Mouse (Mus musculus): ENCODE results near the gene Pvr.

Gene Pvr

GRCm38 (mm10) chr7:19871137-19871621, 49.8 kb downstream of the Pvr start:
- no peak for DNase-seq

DNA sequence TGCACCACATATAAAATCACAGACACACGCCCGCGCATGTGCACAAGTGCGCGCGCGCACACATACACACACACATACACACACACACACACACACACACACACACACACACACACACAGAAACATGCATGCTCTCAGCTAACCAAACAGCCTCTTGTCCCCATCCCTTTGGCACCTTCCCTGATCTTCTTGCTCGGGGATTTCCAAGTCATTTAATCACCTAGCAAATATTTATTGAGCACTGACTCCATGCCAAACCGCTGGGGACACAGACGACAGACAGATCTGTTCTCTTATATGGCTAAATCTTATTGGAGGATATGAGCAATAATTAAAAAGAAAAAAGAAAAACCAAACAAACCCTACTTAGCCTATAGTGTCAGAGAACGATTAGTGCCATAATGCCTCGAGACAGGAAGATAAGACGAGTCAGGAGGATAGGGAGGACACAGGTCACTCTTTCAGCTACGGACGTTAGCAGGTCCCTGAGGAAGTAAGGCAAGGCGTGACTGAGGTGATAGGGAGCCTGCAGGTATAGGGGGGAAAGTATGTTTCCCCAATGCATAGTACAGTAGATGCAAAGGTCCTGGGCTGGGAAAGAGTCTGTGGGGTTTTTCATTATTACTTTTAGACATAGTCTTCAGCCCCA, 53.1 kb downstream of the Pvr start:
- no peak for DNase-seq

DNA sequence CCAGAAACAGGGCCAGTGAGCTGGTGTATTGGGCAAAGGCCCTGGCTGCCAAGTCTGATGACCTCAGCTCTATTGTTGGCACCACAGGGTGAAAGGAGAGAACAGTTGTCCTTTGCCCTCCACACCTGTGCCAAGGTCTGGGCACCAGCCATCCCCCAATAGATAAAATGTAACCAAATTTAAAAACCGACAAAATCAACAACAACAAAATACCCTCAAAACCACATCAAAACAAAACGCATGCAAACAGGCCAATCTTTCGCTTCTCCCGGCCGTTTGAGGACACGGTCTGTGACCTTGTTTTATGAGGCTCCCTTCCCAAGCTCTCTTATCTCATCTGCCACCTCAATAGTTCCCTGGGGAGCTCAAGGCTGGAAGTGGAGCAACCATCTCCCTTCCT, 54.5 kb downstream of the Pvr start:
- no peak for DNase-seq

DNA sequence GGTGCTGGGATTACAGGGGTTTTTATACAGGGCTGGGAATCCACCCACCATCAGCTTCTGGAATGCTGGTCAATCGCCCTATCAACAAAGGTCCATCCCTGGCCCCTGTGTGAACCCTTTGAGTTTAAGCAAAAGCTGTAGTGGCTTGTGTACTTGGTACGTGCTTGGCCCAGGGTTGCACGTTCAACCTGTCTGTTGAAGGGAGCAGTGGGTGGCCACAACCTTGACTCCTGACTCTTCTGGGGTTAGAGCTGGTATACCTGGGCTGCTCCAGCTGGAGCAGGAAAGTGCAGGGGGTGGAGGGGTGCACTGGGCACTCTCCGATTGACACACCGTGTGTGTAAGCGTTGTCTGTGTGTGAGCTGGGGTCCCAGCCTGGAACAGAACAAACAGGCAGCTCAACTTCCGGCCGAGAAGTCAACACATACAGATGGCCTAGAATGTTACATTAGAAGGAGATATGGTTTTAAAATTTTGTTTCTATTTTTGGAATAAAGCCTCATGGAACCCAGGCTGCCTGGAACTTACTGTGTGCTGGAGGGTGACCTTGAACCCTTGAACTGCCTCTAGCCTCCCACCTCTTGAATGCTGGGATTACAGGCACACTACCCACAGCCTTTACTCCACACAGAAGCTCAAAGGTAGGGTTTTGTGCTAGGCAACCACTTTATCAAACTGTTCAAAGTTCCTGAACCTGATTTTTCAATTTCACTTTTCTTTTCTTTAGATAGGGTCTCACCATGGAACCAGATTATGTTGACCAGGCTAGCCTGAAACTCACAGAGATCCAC, 55.5 kb downstream of the Pvr start:
- no peak for DNase-seq

- DNase-seq: no peak
These were observed 56.7 kb downstream of the Pvr start for GRCm38 (mm10) chr7:19864241-19864640.

GRCm38 (mm10) chr7:19861199-19861598, 59.8 kb downstream of the Pvr start, which contains the start of gene Ceacam16:
Gene Ceacam16 (minus strand): TSS chr7:19861299.
- DNase-seq: no peak

GRCm38 (mm10) chr7:19859740-19860139, 61.2 kb downstream of the Pvr start:
- DNase-seq: no peak

DNA sequence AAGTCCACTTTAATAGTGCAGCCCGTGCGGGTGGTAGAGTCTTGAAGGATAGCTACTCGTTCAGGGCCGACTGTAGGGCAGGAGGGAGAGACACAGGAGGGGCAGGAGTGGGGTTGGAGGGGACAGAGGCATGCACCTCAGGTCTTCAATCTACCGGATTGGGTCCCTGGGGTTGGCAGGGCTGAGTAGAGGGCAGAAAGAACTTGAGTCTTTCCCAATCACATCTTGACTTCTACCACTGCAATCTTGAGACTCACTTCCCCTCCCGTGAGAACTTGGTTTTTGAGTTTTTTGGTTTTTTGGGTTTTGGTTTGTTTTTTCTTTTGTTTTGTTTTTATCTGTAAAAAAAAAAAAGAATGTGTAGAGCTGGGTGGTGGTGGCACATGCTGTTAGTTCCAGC, 64.7 kb downstream of the Pvr start:
- DNase-seq: no peak

DNA sequence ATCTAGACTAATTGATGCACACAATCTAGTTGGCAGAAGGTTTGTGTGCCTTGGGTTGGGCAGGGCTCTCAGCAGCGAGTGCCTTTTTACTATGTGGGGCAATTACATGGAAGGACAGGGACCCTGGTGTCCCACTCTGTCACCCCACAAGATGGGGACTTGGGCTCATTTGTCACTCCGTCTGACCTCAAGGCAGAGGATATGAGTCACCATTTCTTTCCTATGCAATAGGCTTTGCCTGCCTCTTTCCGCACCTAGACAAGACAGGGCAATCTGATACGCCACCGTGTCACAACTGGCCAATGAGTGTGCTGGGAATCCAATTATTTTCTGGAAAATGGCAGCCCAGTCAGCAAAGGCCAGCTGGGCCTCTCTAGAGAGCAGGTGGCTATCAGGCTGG, 65.3 kb downstream of the Pvr start:
- DNase-seq: no peak

All from embryo, embryonic 11 days (tissue).